Mouse (Mus musculus) embryonic fibroblast, embryonic 13.5 days (primary cell): ENCODE measurements around the gene Ptprd.

ENCODE experiments used
- CTCF ChIP-seq: IDR thresholded peaks from 2 replicates; pipeline ENCODE4 v1.5.1; 2011; ENCODE audit warnings: mild to moderate bottlenecking, control low read depth, low read length, moderate library complexity, borderline replicate concordance; ENCODE audit not compliant: insufficient read depth
- POLR2A ChIP-seq: IDR thresholded peaks from 2 replicates; pipeline ENCODE4 v1.6.1; 2011; ENCODE audit warnings: low read depth, mild to moderate bottlenecking, control low read depth, low read length, moderate library complexity

DNA sequence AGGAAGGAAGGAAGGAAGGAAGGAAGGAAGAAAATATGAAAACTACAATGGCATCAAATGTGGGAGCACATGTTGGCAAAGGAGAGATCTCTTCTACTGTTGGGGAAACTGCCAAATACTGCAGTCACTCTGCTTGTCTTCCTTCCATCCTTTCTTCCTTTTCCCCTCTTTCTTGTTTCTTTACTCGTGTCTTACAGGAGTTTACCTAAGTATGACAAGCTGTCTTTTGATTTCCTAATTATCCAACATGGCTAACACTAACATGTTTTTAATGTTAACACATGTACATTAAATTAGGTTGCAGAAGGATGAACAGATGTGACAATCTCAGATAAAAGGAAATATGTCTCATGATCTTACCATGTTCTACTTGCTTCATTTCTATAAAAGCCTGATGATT, 625.5 kb downstream of the Ptprd start:
- no peak for TF ChIP-seq CTCF
- no peak for TF ChIP-seq POLR2A
